Mouse (Mus musculus): ENCODE data around the gene Pus3. TPM values are rescaled to one million over a fixed set of nuclear protein-coding genes. Genes with fewer than 3 reads are reported as not detected.

Gene Pus3
- total RNA-seq, 1 experiment from 2014 or later, result 36.8 TPM

DNA sequence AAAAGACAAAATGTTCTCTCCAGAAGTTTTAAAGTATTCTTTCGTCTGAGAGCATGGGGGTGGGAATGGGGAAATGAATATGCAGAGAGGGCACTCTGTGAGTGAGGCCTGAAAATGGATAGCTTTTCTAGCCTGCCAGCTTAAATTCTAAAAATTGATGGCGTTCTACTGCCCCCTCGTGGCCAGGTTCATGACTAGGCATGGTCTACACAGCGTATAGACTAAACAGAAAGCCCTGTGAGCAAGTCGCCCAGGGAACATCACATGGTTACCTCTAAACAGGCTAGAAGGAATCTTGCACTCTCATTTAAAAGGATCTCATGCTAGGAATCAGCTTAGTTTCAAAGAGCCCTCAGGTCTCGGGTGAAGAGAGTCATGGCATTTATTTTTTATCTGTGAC, 16.9 kb upstream of the Pus3 start:
- ATAC-seq (replicated peaks in 1 of 2; ENCODE audit: insufficient read depth in 1 of 2, low FRiP score in 2 of 2, low TSS enrichment in 1 of 2, low read depth in 1 of 2, poor library complexity in 2 of 2, severe bottlenecking in 2 of 2), result peak; percentile 66 to 75

DNA sequence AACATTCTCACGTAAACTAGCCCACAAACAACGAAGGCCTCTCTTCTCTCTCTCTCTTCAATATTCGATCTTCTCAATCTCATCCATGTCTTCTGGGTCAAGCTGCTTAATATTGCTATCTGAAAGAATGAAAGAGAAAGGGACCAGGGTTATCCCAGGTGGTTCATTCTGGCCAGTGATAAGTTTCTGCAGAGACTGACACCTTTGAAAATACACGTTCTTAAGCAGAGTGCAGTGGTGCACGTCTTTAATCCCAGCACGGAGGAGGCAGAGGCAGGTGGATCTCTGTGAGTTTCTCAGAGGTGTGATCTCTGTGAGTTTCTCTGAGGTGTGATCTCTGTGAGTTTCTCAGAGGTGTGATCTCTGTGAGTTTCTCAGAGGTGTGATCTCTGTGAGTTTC, 16.5 kb upstream of the Pus3 start:
- no peak for ATAC-seq (replicated peaks in 1 of 2; ENCODE audit: insufficient read depth in 1 of 2, low FRiP score in 2 of 2, low TSS enrichment in 1 of 2, low read depth in 1 of 2, poor library complexity in 2 of 2, severe bottlenecking in 2 of 2)

DNA sequence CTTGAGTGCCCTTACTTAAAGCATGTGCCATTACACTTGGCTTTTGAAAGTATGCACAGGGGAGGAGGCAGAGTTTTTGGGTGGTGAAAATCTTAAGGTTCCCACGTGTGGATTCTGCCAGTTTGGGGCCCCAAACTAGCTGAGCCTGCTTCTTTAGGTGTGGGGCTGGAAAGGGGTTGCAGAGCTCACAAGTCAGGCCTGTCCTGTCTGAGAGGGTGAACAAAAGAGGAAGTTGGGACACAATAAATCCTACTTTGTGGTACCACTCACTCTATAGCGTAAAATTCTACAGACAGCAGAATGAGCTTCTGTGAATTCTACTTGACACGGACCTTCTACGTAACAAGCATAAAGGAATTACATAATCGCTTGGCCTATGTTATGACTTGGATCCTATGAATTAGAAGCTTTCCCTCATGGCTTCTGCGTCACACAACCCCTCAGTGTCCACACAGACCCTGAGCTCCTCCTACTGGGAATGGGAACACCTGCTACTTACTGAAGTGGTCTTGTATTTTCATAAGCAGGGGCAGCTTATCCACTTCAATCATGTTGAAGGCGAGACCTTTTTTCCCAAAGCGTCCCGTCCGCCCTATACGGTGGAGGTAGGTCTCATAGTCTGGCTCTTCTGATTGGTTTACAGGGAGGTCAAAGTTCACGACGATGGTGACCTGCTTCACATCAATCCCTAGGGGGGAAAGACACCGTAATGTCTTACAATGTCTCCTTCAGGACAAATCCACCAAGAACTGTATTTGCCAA, 15.1 kb upstream of the Pus3 start:
- ATAC-seq (replicated peaks in 1 of 2; ENCODE audit: insufficient read depth in 1 of 2, low FRiP score in 2 of 2, low TSS enrichment in 1 of 2, low read depth in 1 of 2, poor library complexity in 2 of 2, severe bottlenecking in 2 of 2), result peak; percentile 67 to 70

DNA sequence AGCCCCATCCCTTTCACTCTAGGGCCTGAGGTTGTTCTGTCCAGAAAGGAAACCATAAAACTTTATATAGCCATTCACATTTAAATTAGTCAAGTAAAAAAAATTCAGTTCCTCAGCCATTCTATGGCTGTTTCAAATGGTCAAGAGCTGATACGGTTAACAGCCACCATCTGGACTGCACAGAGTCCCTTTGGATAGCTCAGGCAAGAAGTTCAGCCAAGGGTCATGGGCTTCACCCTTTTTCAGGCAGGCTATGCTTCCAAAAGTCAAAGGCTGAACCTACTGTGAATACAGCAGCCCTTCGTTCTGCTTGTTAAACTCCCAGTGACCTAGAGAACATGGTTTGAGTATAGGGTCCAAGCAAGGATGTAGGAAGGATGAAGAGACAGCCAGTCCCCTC, 13.7 kb upstream of the Pus3 start:
- no peak for ATAC-seq (replicated peaks in 1 of 2; ENCODE audit: insufficient read depth in 1 of 2, low FRiP score in 2 of 2, low TSS enrichment in 1 of 2, low read depth in 1 of 2, poor library complexity in 2 of 2, severe bottlenecking in 2 of 2)

DNA sequence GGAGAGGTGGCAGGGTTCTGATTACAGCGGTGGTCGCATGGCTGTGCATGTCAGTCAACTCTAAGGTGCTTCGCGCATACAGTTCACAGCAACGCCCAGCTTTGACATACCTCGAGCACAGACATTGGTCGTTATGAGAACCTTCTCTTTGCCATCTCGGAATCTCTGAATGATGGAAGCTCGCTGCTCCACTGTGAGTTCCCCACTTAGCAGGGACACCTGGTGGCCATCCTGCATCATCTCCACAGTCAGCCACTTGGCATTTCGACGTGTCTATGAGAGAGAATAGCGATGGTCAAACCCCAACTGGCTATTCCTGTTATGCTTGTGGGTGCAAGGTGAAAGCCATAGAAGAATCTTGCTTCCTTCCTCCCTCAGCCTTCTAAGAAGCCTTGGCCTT, 12.7 kb upstream of the Pus3 start:
- ATAC-seq (replicated peaks in 1 of 2; ENCODE audit: insufficient read depth in 1 of 2, low FRiP score in 2 of 2, low TSS enrichment in 1 of 2, low read depth in 1 of 2, poor library complexity in 2 of 2, severe bottlenecking in 2 of 2), result no peak

DNA sequence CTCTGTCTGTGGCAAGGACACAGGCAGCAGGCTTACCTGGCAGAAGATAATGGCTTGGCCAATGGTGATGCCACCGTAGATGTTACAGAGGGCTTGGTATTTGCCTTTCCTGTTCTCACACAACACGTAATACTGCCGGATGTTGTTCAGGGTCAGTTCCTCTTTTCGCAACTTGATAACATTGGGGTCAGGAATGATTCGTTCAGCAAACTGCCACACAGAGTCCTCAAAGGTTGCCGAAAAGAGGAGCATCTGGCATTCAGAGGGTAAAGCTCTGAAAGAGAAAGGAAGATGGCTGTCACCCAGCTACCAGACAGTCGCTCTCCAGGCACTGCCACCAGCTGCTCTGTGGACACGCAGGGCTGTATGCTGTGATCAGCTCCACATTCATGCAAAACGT, 11.7 kb upstream of the Pus3 start:
- ATAC-seq (replicated peaks in 1 of 2; ENCODE audit: insufficient read depth in 1 of 2, low FRiP score in 2 of 2, low TSS enrichment in 1 of 2, low read depth in 1 of 2, poor library complexity in 2 of 2, severe bottlenecking in 2 of 2), result peak; percentile 90 to 92

DNA sequence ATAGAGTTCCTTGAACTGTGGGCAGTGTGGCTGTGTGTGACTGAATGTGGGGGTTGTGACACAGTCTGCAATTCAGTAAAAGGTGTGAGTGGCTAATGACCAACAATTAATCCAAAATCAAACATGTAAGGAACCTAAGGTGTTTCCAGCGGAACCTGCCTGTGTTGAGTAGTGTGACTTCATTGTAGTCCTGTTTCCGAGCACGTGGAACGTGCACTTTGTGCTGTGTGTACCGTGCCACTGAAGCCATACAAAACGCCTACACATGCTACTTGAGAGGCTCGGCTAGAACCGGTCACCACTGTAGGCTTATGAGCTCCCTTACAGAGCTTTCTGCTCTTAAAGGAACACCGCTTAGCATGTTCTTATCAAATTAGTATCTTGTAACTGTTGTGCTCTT, 9.9 kb upstream of the Pus3 start:
- no peak for ATAC-seq (replicated peaks in 1 of 2; ENCODE audit: insufficient read depth in 1 of 2, low FRiP score in 2 of 2, low TSS enrichment in 1 of 2, low read depth in 1 of 2, poor library complexity in 2 of 2, severe bottlenecking in 2 of 2)

DNA sequence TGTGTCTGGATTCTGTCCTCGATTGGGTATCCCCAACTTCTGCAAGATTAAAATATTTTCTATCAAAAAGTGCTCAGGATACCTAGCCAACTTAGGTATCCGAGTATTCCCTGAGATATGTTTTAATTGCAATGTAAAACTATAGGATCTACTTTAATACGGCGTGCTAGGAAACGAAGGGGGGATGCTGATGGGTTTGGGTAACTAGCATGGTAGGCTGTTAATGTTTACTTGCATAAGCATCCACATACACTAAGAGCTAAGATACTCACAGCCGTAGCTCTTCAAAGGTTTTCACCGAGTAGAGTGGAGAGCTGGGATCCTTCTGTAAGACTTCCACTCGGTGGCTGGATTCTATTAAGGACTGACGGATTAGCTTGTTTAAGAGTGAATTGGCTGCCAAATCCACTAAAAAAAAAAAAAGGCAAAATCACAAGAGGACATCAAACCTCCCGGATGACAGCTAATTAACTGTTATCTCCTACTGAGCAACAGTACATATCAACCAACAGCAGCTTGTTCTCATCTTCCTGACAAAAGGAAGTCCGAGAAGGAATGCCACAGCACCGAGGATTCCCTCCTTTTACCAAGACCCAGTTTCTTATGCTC, 1.8 kb upstream of the Pus3 start:
- ATAC-seq (replicated peaks in 1 of 2; ENCODE audit: insufficient read depth in 1 of 2, low FRiP score in 2 of 2, low TSS enrichment in 1 of 2, low read depth in 1 of 2, poor library complexity in 2 of 2, severe bottlenecking in 2 of 2), result no peak

DNA sequence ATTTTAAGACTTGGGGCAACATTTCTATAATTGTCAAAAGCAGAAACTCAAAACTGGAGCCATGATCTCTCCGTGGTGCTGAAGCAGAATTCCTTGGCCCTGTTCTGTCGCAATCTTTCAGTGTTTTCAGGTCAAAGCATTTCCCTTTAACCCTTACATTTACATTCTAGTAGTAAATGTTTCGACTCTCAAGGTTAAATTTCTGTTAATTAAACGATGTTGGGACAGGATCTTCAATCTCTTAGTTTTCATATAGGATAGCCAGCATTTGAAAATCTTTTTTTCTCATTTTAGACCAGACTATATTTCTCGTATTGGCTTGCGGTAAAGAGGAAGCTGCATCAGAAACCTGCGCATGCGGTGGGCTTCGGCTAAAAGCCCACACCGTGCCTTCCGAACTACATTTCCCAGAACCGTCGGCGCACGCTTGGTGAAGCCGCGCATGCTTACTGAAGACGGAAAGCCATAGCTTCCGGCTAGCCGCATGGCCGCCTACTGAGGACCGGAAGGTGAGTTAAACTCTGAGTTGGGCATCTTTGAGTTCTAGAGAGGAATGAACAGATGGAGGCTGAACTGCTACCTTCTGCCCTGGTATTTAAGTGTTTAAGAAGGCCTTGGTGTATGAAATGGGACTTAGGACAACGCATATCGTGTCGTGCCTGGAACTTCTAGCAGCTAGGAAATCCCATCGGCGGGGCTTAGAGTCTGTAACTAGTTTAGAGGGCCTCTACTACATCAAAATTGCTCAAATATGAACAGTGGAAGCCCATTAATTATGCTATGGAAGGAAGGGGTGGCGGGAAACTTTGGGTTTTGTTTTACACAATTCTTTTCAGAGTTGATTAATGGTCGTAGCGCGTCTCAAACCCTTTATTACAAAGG, 855 bp downstream of the Pus3 start:
- ATAC-seq (replicated peaks in 1 of 2; ENCODE audit: insufficient read depth in 1 of 2, low FRiP score in 2 of 2, low TSS enrichment in 1 of 2, low read depth in 1 of 2, poor library complexity in 2 of 2, severe bottlenecking in 2 of 2), result peak; percentile 97 to 98

DNA sequence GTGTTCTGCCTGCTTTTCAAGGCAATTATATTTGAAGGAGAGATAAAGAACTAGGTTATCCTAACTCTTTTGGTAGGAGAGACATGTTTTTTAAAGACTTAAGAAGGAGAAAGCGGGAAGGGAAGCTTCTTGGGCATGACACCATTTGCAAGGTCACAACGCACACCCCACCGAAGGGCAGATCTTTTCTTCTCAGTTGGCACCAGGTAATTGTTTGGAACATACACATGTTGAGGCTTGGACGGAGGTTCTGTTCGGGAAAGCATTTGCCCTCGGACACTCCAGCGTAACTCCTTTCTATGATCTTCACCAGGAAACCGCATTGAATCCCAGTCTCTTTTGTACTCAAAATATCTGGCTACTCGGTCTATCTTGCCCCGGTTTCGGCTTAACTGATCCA, 2.7 kb downstream of the Pus3 start:
- no peak for ATAC-seq (replicated peaks in 1 of 2; ENCODE audit: insufficient read depth in 1 of 2, low FRiP score in 2 of 2, low TSS enrichment in 1 of 2, low read depth in 1 of 2, poor library complexity in 2 of 2, severe bottlenecking in 2 of 2)

DNA sequence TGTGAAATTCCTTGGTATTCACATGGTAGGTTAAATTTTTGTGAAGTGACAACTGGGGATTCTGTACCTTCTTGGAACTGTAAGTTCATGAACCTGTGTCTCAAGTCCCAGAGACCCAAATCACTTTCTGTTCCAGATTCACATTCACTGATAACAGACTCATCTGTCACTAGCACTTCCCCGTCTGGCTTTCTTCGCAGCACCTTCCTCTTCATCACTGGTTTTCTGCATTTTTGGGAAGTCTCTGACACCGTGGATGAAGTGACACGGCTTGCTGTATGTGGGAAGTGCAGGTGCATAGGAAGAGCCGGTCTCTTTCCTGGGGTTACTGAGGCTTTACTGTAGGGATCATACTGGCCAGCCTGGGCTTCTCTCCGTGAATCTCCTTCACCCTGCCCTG, 3.2 kb downstream of the Pus3 start:
- no peak for ATAC-seq (replicated peaks in 1 of 2; ENCODE audit: insufficient read depth in 1 of 2, low FRiP score in 2 of 2, low TSS enrichment in 1 of 2, low read depth in 1 of 2, poor library complexity in 2 of 2, severe bottlenecking in 2 of 2)

DNA sequence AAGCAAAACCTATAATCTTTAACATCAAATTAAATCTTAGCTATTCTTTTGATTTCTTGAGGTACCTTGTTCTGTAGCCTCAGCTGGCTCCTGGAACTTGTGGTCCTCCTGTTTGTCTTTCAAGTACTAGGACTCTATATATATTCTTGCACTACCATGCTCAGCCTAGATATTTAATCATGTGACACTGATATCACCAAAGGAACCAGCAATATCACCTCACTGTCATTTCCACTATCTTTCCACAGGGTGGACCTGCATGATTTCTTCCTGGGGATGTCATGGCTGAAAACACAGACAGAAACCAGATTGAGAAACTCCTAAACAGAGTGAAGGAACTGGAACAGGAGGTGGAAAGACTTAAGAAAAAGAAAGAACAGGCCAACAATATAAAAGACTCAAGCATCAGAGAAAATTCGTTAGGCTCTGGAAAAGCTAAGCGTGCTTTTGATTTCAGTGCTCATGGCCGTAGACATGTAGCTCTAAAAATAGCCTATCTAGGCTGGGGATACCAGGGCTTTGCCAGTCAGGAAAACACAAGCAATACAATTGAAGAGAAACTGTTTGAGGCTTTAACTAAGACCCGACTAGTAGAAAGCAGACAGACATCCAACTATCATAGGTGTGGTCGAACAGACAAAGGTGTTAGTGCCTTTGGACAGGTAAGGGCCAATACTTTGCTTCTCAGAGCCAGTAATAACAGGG, 6.3 kb downstream of the Pus3 start:
- no peak for ATAC-seq (replicated peaks in 1 of 2; ENCODE audit: insufficient read depth in 1 of 2, low FRiP score in 2 of 2, low TSS enrichment in 1 of 2, low read depth in 1 of 2, poor library complexity in 2 of 2, severe bottlenecking in 2 of 2)

DNA sequence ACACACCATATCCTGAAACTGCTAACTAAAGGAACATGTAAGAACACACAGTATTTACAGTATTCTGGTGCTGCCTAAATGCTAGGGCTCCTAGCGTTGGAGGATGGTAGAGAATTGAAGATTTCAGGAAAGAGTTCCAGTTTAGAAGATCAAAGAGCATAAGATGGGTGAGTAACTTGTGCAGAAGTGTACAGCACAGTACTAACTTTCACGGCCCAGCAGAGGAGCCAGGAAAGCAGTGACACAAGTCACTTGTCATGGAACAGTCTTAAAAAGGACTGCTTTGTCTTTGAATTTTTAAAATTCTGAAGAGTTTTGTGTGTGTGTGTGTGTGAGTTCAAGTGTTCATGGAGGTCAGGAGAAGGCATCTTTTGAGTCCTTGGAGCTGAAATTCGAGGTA, 9.6 kb downstream of the Pus3 start:
- no peak for ATAC-seq (replicated peaks in 1 of 2; ENCODE audit: insufficient read depth in 1 of 2, low FRiP score in 2 of 2, low TSS enrichment in 1 of 2, low read depth in 1 of 2, poor library complexity in 2 of 2, severe bottlenecking in 2 of 2)

DNA sequence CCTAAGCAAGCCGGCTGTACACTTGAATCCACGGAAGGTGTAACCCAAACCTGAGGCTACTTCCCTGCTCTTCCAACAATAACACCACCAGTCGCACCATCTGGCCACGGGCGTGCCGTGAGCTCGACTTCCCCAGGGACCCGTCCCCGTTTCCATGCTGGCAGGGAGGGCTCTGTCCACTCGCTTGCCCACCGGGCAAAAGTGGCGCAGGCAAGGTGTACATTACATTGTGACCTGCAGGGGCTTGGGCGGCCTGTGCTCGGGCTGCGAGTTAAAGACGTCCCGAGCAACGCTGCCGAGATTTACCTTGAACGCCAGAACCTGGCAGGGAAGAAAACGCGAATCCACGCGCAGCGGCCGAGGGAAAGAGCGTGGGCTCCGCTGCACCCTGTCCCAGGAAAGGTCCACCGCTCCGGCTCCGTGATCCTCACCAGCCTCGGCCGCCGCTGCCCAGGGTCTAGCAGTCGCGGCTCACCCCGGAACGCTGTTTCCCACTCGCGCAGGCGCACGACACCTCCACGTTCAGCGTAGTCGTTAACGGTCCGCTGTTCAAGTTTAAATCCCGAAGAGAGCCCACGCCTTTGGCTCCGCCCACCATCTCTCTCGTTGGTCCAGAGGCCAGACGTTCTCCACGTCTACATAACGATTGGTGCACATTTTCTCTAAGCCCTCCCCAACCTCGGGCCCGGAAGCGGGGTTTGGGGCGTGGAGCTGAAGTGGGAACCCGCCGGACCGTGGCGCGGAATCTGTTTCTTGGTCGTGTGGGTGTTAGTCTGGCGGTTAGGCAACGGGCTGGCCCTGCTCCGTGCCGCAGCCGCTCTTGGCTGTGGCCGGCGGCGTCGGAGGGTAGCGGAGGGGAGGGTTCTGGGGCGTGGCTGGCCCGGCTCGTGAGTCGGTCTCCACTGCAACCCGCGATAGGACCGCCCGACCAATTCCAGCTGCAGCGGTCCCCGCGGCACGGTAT, 11.5 kb downstream of the Pus3 start, which contains the start of the genes Pate2 and Hyls1:
TSS of gene Pate2 (plus strand) at position 714 of the 964 bp plus-strand sequence.
TSS of gene Hyls1 (minus strand) at position 828 of the 964 bp plus-strand sequence.
- ATAC-seq (replicated peaks in 1 of 2; ENCODE audit: insufficient read depth in 1 of 2, low FRiP score in 2 of 2, low TSS enrichment in 1 of 2, low read depth in 1 of 2, poor library complexity in 2 of 2, severe bottlenecking in 2 of 2), result peak; percentile 98

DNA sequence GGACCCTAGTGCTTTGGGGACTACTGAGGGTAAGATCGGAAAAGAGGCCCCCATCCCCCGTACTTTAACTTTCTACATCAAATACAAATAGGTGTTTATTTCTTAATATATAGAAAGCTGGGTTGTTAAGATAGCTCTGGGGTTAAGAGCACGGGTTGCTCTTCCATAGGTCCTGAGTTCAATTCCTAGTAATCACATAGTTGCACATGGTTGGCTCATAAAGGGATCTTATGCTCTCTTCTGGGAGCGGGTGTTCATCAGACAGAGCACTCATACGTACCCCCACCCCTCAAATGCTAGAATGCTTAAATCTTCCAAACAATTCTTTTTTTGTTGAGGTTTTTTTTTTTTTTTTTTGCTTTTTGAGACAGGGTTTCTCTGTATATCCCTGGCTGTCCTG, 12.3 kb downstream of the Pus3 start:
- no peak for ATAC-seq (replicated peaks in 1 of 2; ENCODE audit: insufficient read depth in 1 of 2, low FRiP score in 2 of 2, low TSS enrichment in 1 of 2, low read depth in 1 of 2, poor library complexity in 2 of 2, severe bottlenecking in 2 of 2)

DNA sequence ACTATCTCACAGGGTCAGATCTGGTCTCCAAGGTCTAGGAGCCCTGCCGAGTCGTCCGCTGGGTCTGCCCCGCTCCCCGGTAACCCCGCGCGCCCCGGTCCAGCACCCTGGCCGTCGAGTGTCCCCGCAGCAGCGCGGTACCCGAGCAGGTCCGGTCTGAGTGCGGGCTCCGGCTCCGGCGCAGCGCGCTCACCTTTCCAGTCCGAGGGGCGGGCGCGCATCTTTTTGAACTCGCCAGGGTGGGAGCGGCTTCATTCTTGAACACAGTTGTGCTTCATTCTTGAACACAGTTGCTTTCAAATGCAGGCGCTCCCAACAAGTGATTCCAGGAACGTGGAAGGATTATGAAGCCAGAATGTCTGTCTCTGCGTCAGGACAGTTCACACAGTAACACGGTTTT, 16.0 kb downstream of the Pus3 start:
- no peak for ATAC-seq (replicated peaks in 1 of 2; ENCODE audit: insufficient read depth in 1 of 2, low FRiP score in 2 of 2, low TSS enrichment in 1 of 2, low read depth in 1 of 2, poor library complexity in 2 of 2, severe bottlenecking in 2 of 2)

Measured in hematopoietic stem cell, adult 5-6 weeks (primary cell).